Mouse (Mus musculus) mesoderm, embryonic 11.5 days (tissue): ENCODE data around the gene Olfr432.
"Not testable (repeated sequence)": the region's sequence is repeated elsewhere in the genome, so short reads cannot be mapped to it uniquely, and the experiment has no call there.

Experiments used
- DNase-seq: peaks from one replicate; pipeline ENCODE4 v3.0.0-alpha.2; 2012; ENCODE audit warnings: low read depth, low spot score

Olfr432 gene

GRCm38 (mm10) chr1:174048893-174049292 lies at the start of gene Olfr432:
Gene Olfr432 (plus strand): TSS chr1:174049205.
- no peak for DNase-seq

- DNase-seq: not testable (repeated sequence)
Observed at GRCm38 (mm10) chr1:174004352-174005109, 44.5 kb upstream of the Olfr432 start.

GRCm38 (mm10) chr1:174007050-174007449 lies 42.0 kb upstream of the Olfr432 start:
- not testable (repeated sequence) for DNase-seq

GRCm38 (mm10) chr1:174031698-174032097 lies 17.3 kb upstream of the Olfr432 start, which contains the start of gene Ifi205:
Gene Ifi205 (minus strand): TSS chr1:174031810.
- DNase-seq: no peak

- DNase-seq: no peak
Observed at GRCm38 (mm10) chr1:174035841-174036240, 13.2 kb upstream of the Olfr432 start.

- DNase-seq: no peak
Observed at GRCm38 (mm10) chr1:174038480-174038879, 10.5 kb upstream of the Olfr432 start.

- no peak for DNase-seq
Observed at GRCm38 (mm10) chr1:174040523-174041177, 8.4 kb upstream of the Olfr432 start, which contains the start of gene Olfr433. Gene Olfr433 (plus strand): TSS chr1:174040705.

GRCm38 (mm10) chr1:174042091-174042884 lies 6.7 kb upstream of the Olfr432 start:
- not testable (repeated sequence) for DNase-seq

GRCm38 (mm10) chr1:174044431-174044830 lies 4.6 kb upstream of the Olfr432 start:
- DNase-seq: no peak

- not testable (repeated sequence) for DNase-seq
Observed at GRCm38 (mm10) chr1:174048227-174048626, 778 bp upstream of the Olfr432 start.

- DNase-seq: not testable (repeated sequence)
Observed at GRCm38 (mm10) chr1:174049357-174049756, 352 bp downstream of the Olfr432 start.

GRCm38 (mm10) chr1:174050532-174050931 lies 1.5 kb downstream of the Olfr432 start:
- no peak for DNase-seq

- no peak for DNase-seq
Observed at GRCm38 (mm10) chr1:174051515-174051914, 2.5 kb downstream of the Olfr432 start.

- no peak for DNase-seq
Observed at GRCm38 (mm10) chr1:174051931-174052536, 3.0 kb downstream of the Olfr432 start.

GRCm38 (mm10) chr1:174052981-174053380 lies 4.0 kb downstream of the Olfr432 start:
- DNase-seq: no peak

- DNase-seq: no peak
Observed at GRCm38 (mm10) chr1:174055248-174055647, 6.2 kb downstream of the Olfr432 start.

- DNase-seq: no peak
Observed at GRCm38 (mm10) chr1:174066305-174066704, 17.3 kb downstream of the Olfr432 start, which contains the start of gene Olfr430. Gene Olfr430 (plus strand): TSS chr1:174066605.

- no peak for DNase-seq
Observed at GRCm38 (mm10) chr1:174084031-174084430, 35.0 kb downstream of the Olfr432 start, which contains the start of gene Olfr429. Gene Olfr429 (plus strand): TSS chr1:174084331.

- no peak for DNase-seq
Observed at GRCm38 (mm10) chr1:174096591-174096990, 47.6 kb downstream of the Olfr432 start, which contains the start of gene Olfr427. Gene Olfr427 (plus strand): TSS chr1:174096891.

- no peak for DNase-seq
Observed at GRCm38 (mm10) chr1:174103735-174104134, 54.7 kb downstream of the Olfr432 start.
